Mouse (Mus musculus): ENCODE results near the gene Mybpc2.

The Mybpc2 gene

DNA sequence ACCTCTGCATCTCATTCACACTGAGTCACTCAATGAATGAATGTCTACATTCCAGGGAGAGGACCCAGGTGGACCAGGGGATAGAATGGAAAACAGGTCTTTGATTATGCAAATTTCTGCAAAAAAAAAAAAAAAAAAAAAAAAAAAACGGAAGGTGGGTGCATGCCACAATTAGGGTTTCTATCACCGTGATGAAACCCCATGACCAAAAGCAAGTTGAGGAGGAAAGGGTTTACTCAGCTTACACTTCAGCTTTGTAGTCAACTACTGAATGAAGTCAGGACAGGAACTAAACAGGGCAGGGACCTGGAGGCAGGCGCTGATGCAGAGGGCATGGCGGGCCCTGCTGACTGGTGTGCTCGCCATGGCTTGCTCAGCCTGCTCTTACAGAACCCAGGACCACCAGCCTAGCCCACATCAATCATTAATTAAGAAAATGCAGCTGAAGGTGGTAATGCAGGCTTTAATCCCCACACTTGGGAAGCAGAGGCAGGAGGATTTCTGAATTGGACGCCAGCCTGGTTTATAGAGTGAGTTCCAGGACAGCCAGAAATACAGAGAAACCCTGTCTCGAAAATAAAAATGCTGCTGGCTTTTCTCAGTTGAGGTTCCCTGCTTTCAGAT, 38.8 kb downstream of the Mybpc2 start:
- DNase-seq (ENCODE audit: low read depth, low spot score): no peak

DNA sequence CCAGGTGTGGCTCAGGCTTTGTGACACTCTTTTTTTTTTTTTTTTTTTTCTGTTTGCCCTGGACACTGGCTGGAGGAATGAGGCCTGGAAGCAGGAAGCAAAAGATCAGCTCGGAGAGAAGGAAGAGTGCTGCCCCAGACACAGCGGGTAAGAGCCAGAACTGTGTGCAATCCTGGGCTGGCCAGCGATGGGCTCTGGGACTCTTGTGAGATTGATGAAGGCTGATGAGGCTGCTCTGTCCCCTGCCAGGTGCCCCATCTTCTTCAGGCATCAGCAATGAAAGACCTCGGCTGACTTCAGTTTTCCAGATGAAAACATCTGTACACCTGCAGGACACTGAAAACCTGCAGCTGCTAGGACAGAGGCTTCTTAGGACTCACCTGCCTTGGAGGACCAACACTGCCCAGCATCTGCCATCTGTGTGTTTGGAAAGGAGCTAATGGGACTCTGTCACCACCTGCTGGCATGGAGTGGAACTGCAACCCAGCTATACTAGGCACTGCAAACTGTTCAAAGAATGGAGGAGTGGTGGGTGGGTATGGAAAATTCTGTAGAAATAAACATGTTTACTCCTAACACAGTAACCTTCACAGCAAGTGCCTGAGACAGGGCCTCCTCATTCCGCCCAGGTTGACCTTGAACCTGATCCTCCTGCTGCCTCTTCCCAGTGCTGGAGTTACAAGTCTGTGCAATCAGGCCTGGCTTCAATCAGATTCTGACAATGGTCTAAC, 39.5 kb downstream of the Mybpc2 start:
- DNase-seq (ENCODE audit: low read depth, low spot score): peak; percentile 88

DNA sequence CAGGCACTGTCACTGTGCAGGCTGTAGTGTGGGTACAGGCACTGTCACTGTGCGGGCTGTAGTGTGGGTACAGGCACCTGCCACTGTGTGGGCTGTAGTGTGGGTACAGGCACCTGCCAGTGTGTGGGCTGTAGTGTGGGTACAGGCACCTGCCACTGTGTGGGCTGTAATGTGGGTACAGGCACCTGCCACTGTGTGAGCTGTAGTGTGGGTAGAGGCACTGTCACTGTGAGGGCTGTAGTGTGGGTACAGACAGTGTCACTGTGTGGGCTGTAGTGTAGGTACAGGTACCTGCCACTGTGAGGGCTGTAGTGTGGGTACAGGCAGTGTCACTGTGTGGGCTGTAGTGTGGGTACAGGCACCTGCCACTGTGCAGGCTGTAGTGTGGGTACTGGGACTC, 40.3 kb downstream of the Mybpc2 start:
- no peak for DNase-seq (ENCODE audit: low read depth, low spot score)

DNA sequence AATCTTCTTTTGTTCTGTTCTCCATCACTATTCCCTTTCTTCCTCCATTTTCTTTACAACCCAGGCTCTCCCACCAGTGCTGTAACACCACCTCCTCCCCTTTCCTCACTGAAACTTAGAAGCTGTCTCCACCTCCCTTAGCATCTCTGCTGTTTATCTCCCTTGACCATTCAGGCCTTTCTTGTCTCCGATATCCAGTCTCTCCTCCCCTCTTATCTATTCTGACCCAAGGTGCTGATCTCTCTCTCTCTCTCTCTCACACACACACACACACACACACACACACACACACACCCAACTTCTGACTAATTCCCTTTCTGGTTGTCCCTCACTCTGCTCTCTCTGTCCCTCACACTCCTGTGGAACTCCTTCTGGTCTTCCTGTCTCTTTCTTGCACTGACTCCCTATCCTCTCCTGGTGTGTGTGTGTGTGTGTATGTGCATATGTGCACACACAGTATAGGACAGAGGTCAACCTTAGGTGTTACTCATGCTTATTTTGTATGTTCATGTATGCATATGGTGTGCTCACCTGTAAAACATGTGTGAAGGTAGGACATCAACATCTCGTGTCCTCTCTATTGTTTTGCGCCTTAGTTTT, 41.5 kb downstream of the Mybpc2 start:
- no peak for DNase-seq (ENCODE audit: low read depth, low spot score)

DNA sequence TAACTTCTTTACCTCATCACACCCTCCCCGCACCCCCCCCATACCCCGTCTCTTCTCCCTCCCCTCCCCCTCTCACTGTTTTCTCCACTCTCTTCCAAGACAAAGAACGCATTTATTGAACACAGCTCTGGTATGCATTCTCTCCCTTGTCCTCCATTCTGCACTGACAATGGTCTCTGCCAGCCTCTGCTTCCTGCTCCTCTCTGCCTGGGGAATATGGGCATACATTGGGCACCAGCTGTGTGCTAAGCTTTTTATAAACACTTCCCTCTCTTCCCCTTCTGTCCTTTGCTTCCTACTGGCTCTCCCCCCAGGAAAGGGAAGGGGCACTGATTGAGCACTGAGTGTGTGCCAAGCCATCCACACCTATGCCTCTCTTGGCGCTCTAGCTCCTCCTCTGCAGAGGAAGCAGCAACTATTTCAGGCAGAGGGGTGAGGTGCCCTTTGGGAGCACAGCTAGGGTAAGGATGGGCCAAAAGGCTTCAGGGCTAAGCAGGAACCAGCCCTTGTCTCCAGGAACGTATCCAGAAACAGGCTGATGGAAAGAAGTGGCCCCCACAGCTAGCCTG, 49.3 kb downstream of the Mybpc2 start:
- no peak for DNase-seq (ENCODE audit: low read depth, low spot score)

DNA sequence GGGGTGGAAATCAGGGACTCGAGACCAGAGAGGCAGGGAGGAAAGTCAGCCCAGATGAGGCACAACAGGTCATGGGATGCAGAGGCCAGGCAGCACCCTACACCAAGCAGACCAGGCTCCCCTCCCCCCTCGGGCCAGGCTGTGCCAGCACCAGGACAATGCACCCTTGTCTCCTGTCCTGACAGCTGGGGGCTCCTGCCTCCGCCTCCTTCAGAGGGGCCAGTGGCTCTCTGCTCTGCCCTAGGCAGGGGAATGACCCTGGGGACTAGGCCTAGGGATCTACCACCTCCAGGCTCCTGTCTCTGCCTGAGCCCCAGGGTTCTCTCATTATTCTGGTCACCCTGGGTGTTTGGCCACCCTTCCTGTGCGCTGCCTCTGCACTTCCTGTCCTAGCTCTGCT, 50.0 kb downstream of the Mybpc2 start:
- DNase-seq (ENCODE audit: low read depth, low spot score): no peak

DNA sequence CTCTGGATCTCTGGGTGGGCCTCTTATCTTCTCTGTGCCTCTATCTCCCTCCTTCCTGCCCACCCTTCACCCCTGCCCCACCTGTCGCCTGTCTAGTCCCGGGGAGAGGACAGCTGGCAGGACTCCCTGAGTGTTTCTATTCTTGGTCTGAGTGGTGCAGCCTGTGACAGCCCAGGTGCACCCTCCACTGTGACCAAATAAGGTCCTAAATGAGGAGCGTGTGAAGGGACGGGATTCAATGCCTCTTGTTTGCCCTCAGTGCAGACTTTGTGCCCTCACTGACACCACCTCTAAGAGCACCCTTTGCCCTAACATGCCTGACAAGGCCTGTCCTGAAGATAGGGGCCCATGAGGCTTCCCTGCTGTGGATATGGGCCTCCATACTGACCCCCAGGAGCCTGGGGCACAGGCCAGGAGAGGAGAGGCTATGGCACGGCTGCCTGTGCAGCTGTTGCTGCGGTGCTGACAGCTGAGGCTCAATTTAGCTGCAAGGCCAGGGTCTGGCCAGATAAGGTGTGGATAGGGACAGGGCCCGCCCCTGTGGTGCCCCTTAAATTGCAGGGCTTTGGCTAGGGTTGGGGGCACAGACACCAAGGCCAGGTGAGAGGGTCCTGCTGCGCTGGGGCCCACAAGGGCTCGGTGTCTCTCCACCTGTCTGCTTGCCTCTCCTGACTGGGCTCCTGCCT, 51.4 kb downstream of the Mybpc2 start:
- DNase-seq (ENCODE audit: low read depth, low spot score): no peak

DNA sequence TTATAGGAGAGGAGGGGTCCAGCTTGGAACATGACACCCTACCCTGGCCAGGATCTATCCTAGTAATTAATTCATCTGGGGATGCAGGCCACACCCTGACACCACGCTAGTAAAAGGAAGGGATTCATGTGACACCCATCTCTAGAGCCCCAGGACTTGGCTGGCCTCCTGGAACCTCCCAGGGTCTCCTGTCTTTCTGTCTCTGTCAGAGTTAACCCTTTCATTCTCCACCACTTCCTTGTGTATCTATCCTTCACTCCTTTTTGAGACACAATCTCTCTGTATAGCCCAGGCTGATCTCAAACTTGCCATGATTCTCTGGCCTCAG, 51.9 kb downstream of the Mybpc2 start:
- no peak for DNase-seq (ENCODE audit: low read depth, low spot score)

DNA sequence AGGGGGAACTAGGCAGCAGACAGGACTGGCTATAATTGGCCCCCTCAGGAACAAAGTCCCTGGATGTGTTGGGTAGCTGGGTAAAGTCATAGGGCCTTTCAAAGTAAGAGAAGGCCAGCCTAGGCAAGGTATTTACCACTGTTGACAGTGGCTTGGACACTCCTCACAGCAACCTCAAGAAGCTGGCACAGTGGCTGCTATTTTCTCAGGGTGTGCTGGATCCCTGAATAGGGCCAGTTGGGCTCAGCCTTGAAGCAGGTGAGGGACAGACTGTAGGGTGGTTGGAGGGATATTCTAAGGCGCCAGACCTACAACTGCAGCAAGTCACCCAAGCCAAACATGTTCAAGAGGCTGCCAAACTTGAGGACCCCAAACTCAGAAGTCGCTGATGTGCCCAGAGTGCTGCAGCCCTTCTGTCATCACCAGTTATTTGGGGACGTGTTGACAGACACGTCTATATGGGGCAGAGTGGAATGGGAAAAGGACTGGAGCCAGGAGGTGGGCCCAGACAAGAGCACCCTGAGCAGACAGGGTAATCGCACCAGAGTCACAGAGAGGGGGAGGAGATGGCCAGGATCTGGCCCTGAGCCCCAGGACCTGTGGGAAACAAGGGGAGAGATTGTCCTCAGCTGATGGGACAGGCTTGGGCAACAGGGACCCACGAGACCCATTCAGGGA, 52.4 kb downstream of the Mybpc2 start:
- no peak for DNase-seq (ENCODE audit: low read depth, low spot score)

DNA sequence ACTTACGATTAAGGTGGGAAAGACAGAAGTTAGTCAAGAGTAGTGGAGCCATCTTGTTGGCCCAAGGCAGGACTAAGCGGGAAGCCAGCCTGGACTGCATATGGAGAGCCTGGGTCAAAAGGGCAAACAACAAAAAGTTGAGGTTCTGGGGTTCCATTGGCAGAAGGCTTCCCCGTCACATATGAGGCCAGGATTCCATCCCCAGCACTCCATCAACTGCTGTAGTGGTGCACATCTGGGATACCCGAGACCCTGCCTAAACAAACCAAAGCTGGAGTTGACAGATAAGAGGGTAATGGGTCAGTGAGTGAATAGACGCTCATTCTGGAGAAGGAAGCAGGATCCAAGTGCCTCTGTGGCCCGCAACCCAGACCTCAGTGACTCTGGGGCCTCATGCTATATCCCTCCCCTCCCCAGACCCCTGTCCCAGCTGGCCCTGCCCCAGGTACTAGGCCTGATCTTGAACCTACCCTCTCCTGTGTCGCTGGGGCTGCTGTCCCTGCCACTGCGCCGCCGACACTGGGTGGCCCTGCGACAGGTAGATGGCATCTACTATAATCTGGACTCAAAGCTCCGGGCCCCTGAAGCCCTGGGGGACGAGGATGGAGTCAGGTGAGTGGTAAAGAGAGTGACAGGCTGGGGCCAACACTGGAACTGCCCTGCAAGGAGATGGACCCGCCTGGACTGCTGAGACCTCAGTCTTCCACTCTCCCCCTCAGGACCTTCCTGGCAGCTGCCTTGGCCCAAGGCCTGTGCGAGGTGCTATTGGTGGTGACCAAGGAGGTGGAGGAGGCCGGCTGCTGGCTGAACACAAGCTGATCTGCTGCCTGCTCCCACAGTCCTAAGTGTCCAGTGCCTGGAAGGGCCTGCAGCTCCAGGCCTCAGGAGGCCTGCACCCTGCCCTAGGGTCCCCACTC, 53.5 kb downstream of the Mybpc2 start:
- no peak for DNase-seq (ENCODE audit: low read depth, low spot score)

DNA sequence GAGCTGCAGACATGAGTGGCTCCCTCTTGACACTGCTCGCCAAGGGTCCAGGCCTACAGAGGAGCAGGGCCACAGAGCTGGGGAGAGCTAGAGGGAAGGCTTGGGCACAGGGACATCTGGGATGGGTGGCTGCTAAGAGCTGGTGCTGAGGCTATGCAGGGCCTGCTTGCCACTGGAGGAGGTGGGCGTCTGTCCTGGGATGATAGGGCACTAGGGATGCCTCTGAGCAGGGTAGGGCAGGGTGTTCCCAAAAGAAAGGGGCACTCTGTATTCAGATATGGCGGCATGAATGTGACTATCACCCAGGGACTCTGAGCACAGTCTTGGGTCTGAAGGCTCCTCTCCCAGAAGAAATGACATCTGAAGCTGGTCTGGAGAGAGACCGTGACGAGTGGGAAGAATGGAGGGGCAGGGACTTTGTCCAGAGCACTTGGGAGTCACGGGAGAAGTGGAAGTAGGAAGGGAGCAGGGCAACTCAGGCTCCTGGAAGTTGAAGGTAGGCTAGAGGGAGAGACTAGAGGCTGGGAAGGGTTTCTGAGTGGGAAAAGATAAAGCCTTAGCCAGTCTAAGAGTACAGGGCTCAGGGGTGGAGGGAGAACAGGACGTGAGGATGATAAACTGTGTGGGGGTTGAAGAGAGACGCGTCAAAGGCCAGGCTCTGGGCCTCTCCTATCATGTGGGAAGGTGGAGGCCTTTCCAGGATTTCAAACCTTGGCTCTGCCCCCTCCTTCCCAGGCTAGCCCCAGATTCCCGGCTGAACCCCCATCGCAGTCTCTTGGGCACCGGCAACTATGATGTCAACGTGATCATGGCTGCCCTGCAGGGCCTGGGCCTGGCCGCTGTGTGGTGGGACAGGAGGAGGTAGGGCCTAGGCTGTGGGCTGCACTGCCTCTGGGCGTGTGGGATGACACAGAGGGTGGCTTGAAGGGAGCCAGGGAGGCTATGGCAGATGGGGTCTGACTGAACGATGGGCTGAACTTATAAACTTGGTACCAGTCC, 54.5 kb downstream of the Mybpc2 start:
- no peak for DNase-seq (ENCODE audit: low read depth, low spot score)

DNA sequence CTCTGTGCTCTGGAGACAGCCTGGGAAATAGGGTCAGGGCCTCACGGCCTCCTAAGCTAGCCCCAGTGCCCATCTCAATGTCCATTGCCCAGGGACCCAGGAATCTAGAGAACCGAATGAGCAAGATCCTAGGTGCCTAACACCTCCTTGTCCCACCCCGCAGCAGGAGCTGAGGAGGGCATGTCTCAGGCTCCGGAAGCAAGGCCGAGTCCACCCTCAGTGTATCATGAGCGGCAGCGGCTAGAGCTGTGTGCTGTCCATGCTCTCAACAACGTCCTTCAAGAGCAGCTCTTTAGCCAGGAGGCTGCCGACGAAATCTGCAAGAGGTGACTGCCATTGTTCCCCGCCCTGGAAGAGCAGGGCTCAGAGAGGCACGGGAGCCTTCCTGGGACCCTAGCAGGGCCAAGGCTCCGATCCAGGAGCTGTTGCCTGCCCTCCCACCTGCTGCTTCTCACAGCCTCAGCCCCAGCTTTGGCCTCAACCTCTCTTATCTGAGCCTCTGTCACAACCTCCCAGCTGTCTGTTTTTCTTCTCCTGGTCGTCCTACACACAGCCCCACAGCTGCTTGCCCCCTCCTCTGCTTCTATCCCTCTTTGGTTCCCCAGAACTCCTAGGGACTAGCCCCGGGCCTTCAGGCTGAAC, 55.7 kb downstream of the Mybpc2 start:
- DNase-seq (ENCODE audit: low read depth, low spot score): no peak

DNA sequence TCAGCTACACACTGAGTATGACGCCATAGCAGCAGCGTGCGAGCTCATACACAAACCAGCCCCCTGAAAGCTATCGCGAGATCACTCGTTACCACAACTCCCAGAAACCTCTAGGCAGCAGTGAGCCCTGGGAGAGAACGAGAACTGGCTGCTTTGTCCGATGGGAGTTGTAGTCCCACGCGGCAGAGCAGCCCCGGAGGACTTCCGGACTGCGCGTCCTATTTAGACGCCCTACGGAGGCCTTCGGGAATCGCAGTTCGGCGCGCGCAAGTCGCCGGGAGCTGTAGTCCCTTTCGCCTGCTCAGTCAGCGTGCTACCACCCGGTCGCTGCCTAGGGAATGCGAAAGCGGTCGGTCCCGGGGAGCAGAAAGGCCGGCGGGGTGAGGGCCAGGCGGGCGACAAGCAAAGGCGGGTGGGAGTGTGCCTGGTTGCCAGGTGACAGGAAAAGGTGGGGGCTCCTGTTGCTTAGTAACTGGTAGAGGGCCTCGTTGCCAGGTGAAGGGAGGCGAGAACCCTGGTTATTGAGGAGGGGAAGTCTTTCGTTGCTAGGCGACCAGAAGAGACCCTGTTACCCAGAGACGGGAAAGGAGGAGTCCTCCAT, 56.5 kb downstream of the Mybpc2 start, which contains the start of gene Josd2:
Gene Josd2, plus strand, starts transcription at position 170 of the 601 bp plus-strand sequence.
- DNase-seq (ENCODE audit: low read depth, low spot score): peak; percentile 100

DNA sequence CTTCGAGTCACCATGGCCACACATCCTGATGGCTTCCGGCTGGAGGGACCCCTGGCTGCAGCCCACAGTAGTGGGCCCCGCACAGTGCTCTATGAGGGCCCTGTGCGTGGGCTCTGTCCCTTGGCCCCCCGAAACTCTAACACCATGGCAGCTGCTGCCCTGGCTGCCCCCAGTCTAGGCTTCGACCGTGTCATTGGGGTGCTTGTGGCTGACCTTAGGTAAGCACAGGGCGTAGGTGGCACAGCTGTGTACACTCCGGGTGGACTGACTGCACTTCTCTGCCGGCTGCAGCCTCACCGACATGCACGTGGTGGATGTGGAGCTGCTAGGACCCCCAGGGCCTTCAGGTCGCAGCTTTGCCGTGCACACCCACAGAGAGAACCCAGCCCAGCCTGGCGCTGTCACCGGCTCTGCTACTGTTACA, 57.6 kb downstream of the Mybpc2 start:
- DNase-seq (ENCODE audit: low read depth, low spot score): no peak

DNA sequence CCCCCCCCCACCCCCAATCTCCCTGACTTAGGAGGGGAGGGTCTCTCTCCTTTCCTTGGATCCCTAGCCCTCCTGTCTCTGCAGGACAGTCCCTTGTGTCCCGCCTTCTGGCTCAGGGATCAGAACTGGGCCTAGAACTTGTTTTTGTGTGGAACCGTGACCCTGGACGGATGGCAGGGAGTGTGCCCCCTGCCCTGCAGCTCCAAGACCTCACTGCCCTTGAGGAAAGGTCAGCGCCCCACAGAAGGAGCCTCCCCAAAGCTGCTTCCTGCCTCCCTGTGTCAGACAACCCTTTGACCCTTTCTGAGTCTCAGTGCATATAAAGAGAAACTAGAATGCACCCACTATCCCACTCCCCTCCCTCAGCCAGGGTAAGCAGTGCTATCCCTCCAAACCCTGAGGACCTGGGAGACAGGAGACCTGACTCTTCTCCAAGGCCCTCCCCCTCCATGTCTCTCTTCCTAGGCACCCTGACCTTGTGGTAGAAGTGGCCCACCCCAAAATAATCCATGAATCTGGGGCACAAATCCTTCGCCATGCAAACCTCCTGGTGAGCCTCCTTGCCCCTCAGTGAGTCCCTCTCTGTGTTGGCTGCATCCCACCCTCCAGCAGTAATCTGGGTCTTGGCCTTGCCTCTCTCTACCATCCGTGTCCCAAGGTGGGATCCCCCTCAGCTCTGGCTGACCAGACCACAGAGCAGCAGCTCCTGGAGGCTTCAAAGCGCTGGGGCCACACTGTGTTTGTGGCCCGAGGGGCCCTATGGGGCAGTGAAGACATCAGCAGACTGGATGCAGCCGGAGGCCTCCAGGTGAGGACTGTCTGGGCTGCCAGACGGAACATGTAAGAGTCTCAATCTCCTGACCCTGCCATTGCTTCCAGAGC, 58.2 kb downstream of the Mybpc2 start:
- no peak for DNase-seq (ENCODE audit: low read depth, low spot score)

DNA sequence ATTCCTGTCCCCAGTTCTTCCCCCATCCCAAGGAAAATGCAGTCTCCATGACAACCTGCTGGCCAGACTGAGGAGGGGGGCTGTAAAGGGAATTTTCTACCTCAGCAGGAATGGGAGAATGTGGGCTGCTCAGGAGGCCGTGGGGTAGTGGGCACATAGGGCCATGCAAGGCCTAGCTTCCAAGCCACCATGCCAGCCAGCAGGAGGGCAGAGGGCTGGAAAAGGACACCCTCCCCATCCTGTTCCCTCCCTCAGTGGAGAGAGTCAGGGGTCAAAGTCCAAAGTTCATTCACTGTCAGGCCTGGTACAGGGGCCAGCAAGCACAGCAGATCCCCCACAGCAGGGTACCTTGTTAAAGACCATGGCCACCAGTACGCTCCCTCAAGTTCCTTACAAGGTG, 59.3 kb downstream of the Mybpc2 start, which contains the start of gene Aspdh:
Gene Aspdh, plus strand, starts transcription at position 281 of the 400 bp plus-strand sequence.
- no peak for DNase-seq (ENCODE audit: low read depth, low spot score)

DNA sequence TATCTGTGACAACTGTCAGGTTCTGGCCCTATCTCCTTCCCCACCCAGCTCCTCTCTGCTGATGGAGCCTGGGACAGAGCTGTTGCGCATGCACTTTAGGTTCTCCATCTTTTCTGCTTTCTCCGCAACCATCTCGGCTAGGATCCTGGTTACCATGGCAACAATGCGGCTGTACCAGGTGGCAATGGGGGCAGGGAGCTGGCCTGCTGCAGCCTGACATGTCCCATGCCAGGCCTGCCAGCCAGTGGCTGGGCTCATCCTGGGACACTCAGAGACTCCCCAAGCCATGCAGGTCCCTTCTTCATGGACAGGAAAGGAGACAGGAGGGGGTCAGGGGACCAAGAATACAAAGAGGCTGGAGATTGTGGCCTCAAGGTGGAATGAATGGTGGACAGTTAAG, 59.9 kb downstream of the Mybpc2 start:
- no peak for DNase-seq (ENCODE audit: low read depth, low spot score)

Data from R1 (cell line).